Mouse (Mus musculus): ENCODE data around the gene Tesc. TPM values are rescaled to one million over a fixed set of nuclear protein-coding genes. Genes with fewer than 3 reads are reported as not detected.

The Tesc gene
- polyA plus RNA-seq (2015; fragmentation: Nextera tagmentation; extraction: Ambion mirVana), result 6.5 and 7.9 TPM in 2 replicates

- H3K9me3 ChIP-seq, result no peaks in the 10 kb centered on the region
- peak within 1 kb of the TSS; percentile 76 for H3K4me3 ChIP-seq
- WGBS, result under 1% methylated on average over 63 of the region's 63 CpGs
- ATAC-seq (replicated peaks), result peak; percentile 53; the same call in 1 of the 2 replicates
- peak within 1 kb of the TSS; percentile 51 for H3K9ac ChIP-seq
- H3K27me3 ChIP-seq (replicated peaks), result peaks cover 47% of the 10 kb centered on the region
- H3K36me3 ChIP-seq (replicated peaks), result no peaks in the 10 kb centered on the region
- H3K27ac ChIP-seq, result no peak within 1 kb of the TSS
- H3K4me2 ChIP-seq, result peak within 1 kb of the TSS; percentile 100
- H3K4me1 ChIP-seq, result peaks cover 36% of the 10 kb centered on the region
Observed at GRCm38 (mm10) chr5:118027698-118028190, at the start of gene Tesc. Gene Tesc (plus strand): TSS chr5:118027743.

DNA sequence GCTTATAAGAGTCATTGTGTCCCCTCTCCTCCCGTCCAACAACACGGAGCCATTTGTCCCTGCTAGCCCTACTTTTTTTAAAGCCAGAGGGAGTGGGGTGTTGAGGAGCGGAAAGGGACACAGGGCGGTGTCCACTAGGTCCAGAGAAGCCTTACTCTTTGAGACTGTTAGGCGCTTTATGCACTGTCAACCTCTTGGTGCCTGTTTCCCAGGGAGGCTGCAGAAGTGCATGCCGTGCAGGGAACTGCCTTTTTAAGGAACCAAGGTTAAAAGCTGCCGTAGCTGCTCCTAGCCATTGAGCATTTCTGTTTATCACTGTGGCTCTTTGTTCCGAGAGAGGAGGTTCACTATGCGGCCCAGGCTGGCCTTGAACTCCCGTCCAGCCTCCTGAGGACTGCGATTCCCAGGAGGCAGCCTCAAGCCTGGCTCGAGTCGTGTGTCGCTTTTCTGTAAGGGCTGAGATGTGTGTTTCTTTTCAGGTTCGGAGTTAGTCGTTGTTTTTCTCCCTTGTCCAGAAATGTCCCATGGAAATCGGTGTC, 49.3 kb upstream of the Tesc start:
- Histone ChIP-seq H3K27me3 (replicated peaks) (no peaks in the 10 kb centered on the region), H3K4me2 (peak overlapping the region; percentile 73), H3K4me3 (peak overlapping the region; percentile 84), H3K4me1 (peaks cover 37% of the 10 kb centered on the region), H3K36me3 (replicated peaks) (no peaks in the 10 kb centered on the region; the same call in 1 of the 2 replicates), H3K9me3 (no peaks in the 10 kb centered on the region), H3K27ac (peak overlapping the region; percentile 92), H3K9ac (peak overlapping the region; percentile 99)
- 36% methylated on average over 17 of the region's 17 CpGs for WGBS
- ATAC-seq (replicated peaks), result 0 out of 2 replicates have a peak, but pooled peaks have one; percentile 4

DNA sequence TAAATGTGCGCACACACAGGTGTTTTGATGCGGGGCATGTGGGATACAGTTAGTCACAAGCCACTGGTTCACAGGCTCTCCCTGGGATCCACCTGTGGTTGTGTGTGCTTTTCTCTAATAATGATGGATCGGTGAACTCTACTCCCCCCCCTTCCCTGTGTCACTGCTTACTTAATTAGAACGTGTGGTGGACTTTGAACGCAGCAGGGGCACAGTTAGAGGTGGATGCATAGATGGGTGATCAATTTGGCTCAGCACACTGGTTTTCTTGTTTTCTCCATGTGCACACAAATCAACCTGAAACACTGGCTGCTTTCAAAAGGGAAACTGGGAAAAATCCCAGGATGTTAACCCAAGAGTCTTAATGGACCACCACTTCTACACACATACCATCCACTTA, 48.5 kb upstream of the Tesc start:
- H3K36me3 ChIP-seq (replicated peaks), result no peaks in the 10 kb centered on the region; the same call in 1 of the 2 replicates
- peaks cover 37% of the 10 kb centered on the region for H3K4me1 ChIP-seq
- H3K27ac ChIP-seq, result no peak overlapping the region
- H3K4me3 ChIP-seq, result 0 out of 2 replicates have a peak overlapping the region, but pooled peaks have one; percentile 84
- no peak for ATAC-seq (replicated peaks)
- WGBS, result 52% methylated on average over 5 of the region's 5 CpGs
- H3K9ac ChIP-seq, result no peak overlapping the region
- H3K4me2 ChIP-seq, result peak overlapping the region; percentile 73
- no peaks in the 10 kb centered on the region for H3K27me3 ChIP-seq (replicated peaks)
- no peaks in the 10 kb centered on the region for H3K9me3 ChIP-seq

- WGBS, result 95% methylated on average over 8 of the region's 8 CpGs
- H3K4me1 ChIP-seq, result peaks cover 37% of the 10 kb centered on the region
Observed at GRCm38 (mm10) chr5:117980921-117981320, 46.6 kb upstream of the Tesc start.

DNA sequence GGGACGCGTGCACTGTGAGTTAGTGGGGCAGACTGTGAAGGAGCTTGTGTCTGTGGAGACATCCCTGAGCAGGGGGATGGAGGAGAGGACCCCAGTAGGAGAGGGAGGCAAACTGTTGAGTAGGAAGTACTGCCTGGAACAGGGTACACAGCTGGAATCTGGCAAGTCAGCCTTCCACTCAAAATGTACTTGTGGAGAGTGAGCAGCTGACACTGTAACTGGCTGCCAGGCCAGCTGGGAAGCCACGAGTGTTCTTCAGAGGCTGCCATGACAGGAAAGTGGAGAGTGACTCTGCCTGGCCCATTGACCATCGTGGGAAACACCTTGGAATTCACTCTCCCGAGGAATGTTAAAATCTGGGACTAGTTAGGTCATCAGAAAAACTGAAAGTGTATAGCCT, 45.6 kb upstream of the Tesc start:
- H3K36me3 ChIP-seq (replicated peaks), result peaks cover 10% of the 10 kb centered on the region
- no peak overlapping the region for H3K27ac ChIP-seq
- peaks cover 33% of the 10 kb centered on the region for H3K4me1 ChIP-seq
- no peak overlapping the region for H3K9ac ChIP-seq
- H3K4me3 ChIP-seq, result no peak overlapping the region
- H3K27me3 ChIP-seq (replicated peaks), result no peaks in the 10 kb centered on the region
- no peaks in the 10 kb centered on the region for H3K9me3 ChIP-seq
- ATAC-seq (replicated peaks), result no peak
- WGBS, result 92% methylated on average over 5 of the region's 5 CpGs
- no peak overlapping the region for H3K4me2 ChIP-seq

More at GRCm38 (mm10) chr5:117980921-117981320, 46.6 kb upstream of the Tesc start:
- Histone ChIP-seq H3K27me3 (replicated peaks) (no peaks in the 10 kb centered on the region), H3K4me3 (no peak overlapping the region), H3K36me3 (replicated peaks) (no peaks in the 10 kb centered on the region; the same call in 1 of the 2 replicates), H3K9me3 (no peaks in the 10 kb centered on the region), H3K4me2 (no peak overlapping the region), H3K9ac (no peak overlapping the region), H3K27ac (no peak overlapping the region)
- ATAC-seq (replicated peaks), result no peak

DNA sequence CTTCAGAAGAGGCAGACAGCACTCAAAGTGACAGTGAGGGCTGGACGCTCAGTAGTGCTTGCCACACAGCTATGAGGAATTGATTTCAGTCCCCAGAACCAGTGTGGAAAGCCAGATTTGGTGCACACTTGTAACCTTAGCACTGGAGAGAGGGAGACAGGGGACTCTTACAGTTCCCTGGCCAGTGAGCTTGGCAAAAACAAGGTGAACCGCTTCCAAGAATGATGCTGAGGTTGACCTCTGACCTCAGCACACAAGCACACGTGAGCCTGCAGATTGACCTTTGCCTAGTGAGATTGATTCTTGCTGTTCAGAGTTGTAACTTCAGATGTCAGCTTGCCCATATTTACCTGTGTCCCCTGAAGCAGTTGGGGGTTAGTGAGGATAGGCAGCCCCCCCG, 41.2 kb upstream of the Tesc start:
- Histone ChIP-seq H3K27me3 (replicated peaks) (no peaks in the 10 kb centered on the region), H3K36me3 (replicated peaks) (peaks cover 36% of the 10 kb centered on the region), H3K27ac (no peak overlapping the region), H3K9ac (no peak overlapping the region), H3K9me3 (no peaks in the 10 kb centered on the region), H3K4me3 (no peak overlapping the region), H3K4me1 (0 out of 2 replicates have a peak, but pooled peaks cover 1% of the 10 kb centered on the region), H3K4me2 (no peak overlapping the region)
- no peak for ATAC-seq (replicated peaks)
- WGBS, result 66% methylated on average over 4 of the region's 4 CpGs

DNA sequence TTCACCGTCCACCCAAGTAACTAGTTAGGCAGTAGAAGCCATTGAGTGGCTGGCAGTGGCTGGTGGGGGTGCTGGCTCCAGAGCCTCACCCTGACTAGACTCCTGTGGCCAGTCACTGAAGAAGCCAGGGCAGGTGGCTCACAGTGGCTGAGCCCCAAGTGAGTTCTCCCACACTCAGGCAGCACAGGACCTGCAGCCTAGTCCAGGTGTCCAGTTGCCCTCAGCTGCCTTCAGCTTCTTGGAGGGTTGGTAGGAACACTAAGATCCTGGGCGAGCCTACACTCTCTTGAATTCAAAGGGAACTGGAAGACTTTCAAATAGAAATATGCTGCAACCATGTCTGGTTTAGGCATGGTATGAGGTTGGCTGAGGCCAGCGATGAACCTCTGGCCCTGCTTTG, 39.7 kb upstream of the Tesc start:
- 94% methylated on average over 3 of the region's 3 CpGs for WGBS
- Histone ChIP-seq H3K36me3 (replicated peaks) (peaks cover 50% of the 10 kb centered on the region), H3K9ac (no peak overlapping the region), H3K27me3 (replicated peaks) (no peaks in the 10 kb centered on the region), H3K9me3 (no peaks in the 10 kb centered on the region), H3K4me2 (no peak overlapping the region), H3K4me3 (no peak overlapping the region), H3K27ac (no peak overlapping the region), H3K4me1 (no peaks in the 10 kb centered on the region)
- no peak for ATAC-seq (replicated peaks)

GRCm38 (mm10) chr5:117988367-117988766, 39.2 kb upstream of the Tesc start:
- Histone ChIP-seq H3K4me1 (no peaks in the 10 kb centered on the region), H3K9me3 (no peaks in the 10 kb centered on the region), H3K9ac (no peak overlapping the region), H3K4me3 (no peak overlapping the region), H3K27ac (no peak overlapping the region), H3K36me3 (replicated peaks) (peaks cover 52% of the 10 kb centered on the region), H3K27me3 (replicated peaks) (no peaks in the 10 kb centered on the region), H3K4me2 (no peak overlapping the region)
- no peak for ATAC-seq (replicated peaks)
- WGBS, result 91% methylated on average over 9 of the region's 9 CpGs

DNA sequence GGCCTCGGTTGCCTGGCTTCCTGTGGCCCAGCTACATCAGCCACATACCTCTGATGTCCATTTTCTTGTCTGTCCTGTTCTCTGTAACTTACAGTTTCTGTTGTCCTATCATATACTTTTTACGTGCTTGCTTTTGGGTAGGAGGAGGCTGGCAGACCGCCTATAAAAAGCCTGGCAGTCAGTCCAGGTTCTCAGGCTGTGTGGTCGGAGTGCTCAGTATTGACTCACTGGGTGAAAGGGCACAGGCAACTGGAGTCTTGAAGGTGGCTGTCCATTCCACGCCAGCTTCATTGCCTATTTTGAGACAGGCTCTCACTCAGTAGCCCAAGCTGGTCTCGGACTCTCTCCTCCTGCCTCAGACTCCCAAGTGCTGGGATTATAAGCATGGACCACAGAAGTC, 37.8 kb upstream of the Tesc start:
- H3K36me3 ChIP-seq (replicated peaks), result peaks cover 66% of the 10 kb centered on the region
- H3K27me3 ChIP-seq (replicated peaks), result no peaks in the 10 kb centered on the region
- 91% methylated on average over 6 of the region's 6 CpGs for WGBS
- H3K4me3 ChIP-seq, result no peak overlapping the region
- no peaks in the 10 kb centered on the region for H3K4me1 ChIP-seq
- no peak for ATAC-seq (replicated peaks)
- H3K27ac ChIP-seq, result no peak overlapping the region
- no peak overlapping the region for H3K4me2 ChIP-seq
- no peak overlapping the region for H3K9ac ChIP-seq
- no peaks in the 10 kb centered on the region for H3K9me3 ChIP-seq

GRCm38 (mm10) chr5:117990957-117991356, 36.6 kb upstream of the Tesc start:
- peaks cover 78% of the 10 kb centered on the region for H3K36me3 ChIP-seq (replicated peaks)
- no peaks in the 10 kb centered on the region for H3K9me3 ChIP-seq
- ATAC-seq (replicated peaks), result no peak
- H3K9ac ChIP-seq, result no peak overlapping the region
- H3K27me3 ChIP-seq (replicated peaks), result no peaks in the 10 kb centered on the region
- 89% methylated on average over 3 of the region's 3 CpGs for WGBS
- no peaks in the 10 kb centered on the region for H3K4me1 ChIP-seq
- no peak overlapping the region for H3K27ac ChIP-seq
- no peak overlapping the region for H3K4me3 ChIP-seq
- no peak overlapping the region for H3K4me2 ChIP-seq

- H3K9ac ChIP-seq, result no peak overlapping the region
- no peaks in the 10 kb centered on the region for H3K4me1 ChIP-seq
- no peaks in the 10 kb centered on the region for H3K27me3 ChIP-seq (replicated peaks)
- peaks cover 82% of the 10 kb centered on the region for H3K36me3 ChIP-seq (replicated peaks)
- ATAC-seq (replicated peaks), result no peak
- H3K4me2 ChIP-seq, result no peak overlapping the region
- no peaks in the 10 kb centered on the region for H3K9me3 ChIP-seq
- H3K4me3 ChIP-seq, result no peak overlapping the region
- WGBS, result 96% methylated on average over 6 of the region's 6 CpGs
- H3K27ac ChIP-seq, result no peak overlapping the region
Observed at GRCm38 (mm10) chr5:117993550-117993949, 34.0 kb upstream of the Tesc start.

- H3K27ac ChIP-seq, result no peak overlapping the region
- no peaks in the 10 kb centered on the region for H3K27me3 ChIP-seq (replicated peaks)
- peaks cover 72% of the 10 kb centered on the region for H3K36me3 ChIP-seq (replicated peaks)
- no peak overlapping the region for H3K4me2 ChIP-seq
- no peaks in the 10 kb centered on the region for H3K9me3 ChIP-seq
- no peaks in the 10 kb centered on the region for H3K4me1 ChIP-seq
- WGBS, result 91% methylated on average over 8 of the region's 8 CpGs
- H3K4me3 ChIP-seq, result no peak overlapping the region
- no peak for ATAC-seq (replicated peaks)
- no peak overlapping the region for H3K9ac ChIP-seq
Observed at GRCm38 (mm10) chr5:117995372-117995901, 32.1 kb upstream of the Tesc start.

GRCm38 (mm10) chr5:117995911-117996310, 31.6 kb upstream of the Tesc start:
- no peaks in the 10 kb centered on the region for H3K27me3 ChIP-seq (replicated peaks)
- H3K4me1 ChIP-seq, result no peaks in the 10 kb centered on the region
- no peak for ATAC-seq (replicated peaks)
- H3K9me3 ChIP-seq, result no peaks in the 10 kb centered on the region
- peaks cover 74% of the 10 kb centered on the region for H3K36me3 ChIP-seq (replicated peaks)
- no peak overlapping the region for H3K9ac ChIP-seq
- no peak overlapping the region for H3K27ac ChIP-seq
- H3K4me3 ChIP-seq, result no peak overlapping the region
- H3K4me2 ChIP-seq, result no peak overlapping the region
- WGBS, result 85% methylated on average over 6 of the region's 6 CpGs

Measured in midbrain, embryonic 15.5 days (tissue).